Mouse (Mus musculus) pancreas, adult 10 weeks (tissue): ENCODE measurements around the gene Dzip1l. TPM values are rescaled to one million over a fixed set of nuclear protein-coding genes. Genes with fewer than 3 reads are reported as not detected.

Source experiments
- polyA plus RNA-seq: library from polyadenylated mRNA; stranded (reverse); fragments of 350-450 nt; fragmentation: Illumina TruSeq; extraction: RNeasy Lipid Tissue Mini Kit (QIAGEN cat#74804); gene quantifications from one replicate; pipeline ENCODE4 v1.2.3, GENCODE M21; 2015; ENCODE audit warnings: low read depth, low replicate concordance; ENCODE audit not compliant: insufficient read depth

Gene Dzip1l
- 1.4 TPM for polyA plus RNA-seq

DNA sequence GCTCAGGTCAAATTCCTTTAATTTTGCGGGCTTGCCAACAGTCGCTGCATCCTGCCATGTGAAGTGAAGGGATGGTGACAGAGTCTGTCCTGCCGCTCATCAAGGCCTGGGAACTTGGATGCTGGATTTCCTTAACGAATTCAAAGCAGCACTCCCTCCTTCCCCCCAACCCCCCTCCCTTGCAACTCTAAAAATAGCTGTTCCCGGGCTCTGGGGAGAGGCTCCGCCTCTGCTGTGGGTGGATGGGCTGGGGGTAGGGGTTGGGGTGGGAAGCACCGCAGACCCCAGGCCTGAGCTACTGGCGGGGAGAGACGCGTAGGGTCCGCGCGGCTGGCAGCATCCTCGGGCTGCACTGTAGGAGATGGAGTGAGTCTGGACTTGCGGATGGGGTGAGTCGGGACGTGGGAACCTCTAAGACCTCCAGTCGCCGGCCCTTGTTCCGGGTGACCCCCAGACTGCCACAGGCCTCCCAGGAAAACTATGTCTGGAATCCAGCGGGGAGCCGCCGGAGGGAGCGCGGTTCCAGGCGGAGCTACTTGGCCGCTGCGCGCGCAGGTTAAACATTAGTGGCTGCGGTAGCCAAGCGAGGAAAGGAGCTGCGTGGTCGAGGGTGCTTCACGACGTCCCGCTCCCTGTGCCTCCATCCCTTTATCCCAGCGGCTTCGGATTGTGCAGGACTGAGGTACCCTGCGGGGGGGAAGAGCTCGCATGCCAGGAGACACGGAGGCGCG, at the start of gene Dzip1l:
Gene Dzip1l, plus strand, starts transcription at position 216 of the 731 bp plus-strand sequence.

DNA sequence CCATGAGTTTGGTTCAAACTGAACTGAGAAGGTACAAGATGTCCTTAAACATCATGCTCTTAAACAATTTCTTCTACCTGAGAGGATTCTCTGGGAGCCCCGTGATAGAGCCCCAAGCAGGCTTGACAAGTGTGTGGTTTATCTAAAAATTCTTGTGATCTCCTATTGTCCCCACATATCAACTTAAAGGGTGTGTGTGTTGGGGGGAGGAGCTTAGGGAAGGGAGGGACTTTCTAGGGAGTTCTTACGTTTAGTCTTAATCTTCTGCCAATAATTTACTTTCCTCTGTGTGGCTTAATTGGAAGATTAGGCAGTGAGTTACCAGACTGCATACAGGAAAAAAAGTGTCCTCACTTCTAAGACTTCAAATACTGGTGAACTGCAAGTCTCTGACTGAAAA, 17.1 kb upstream of the Dzip1l start, which contains the start of gene A4gnt:
Gene A4gnt, plus strand, starts transcription at position 301 of the 400 bp plus-strand sequence.

GRCm38 (mm10) chr9:99717134-99717533, 87.8 kb downstream of the Dzip1l start, which contains the start of gene Cldn18:
Gene Cldn18 (minus strand): TSS chr9:99717267.

Other genes starting within 250 kb of the Dzip1l start
- 4.2 TPM for gene Mras, start 192.1 kb upstream of the Dzip1l start, polyA plus RNA-seq
- not detected for gene Nme9, start 178.0 kb upstream of the Dzip1l start, polyA plus RNA-seq
- 4.0 TPM for gene Armc8, start 60.6 kb upstream of the Dzip1l start, polyA plus RNA-seq
- gene Dbr1, start 53.7 kb upstream of the Dzip1l start, polyA plus RNA-seq: 5.1 TPM
- not detected for gene A4gnt, start 17.0 kb upstream of the Dzip1l start, polyA plus RNA-seq
- gene Cldn18, start 87.8 kb downstream of the Dzip1l start, polyA plus RNA-seq: not detected
- gene Sox14, start 246.7 kb downstream of the Dzip1l start, polyA plus RNA-seq: not detected